Mouse (Mus musculus) T-helper 17 cell (primary cell): Measurements from ENCODE around the gene Ugt1a5.

Source experiments
- in situ Hi-C, 2 experiments: fragments of 300-600 bp; cut with MboI, MseI; formaldehyde crosslinking; loops; 1 replicate in 1 of 2; 2 replicates in 1 of 2; pipeline ENCODE4 v1.15.1; 2025; ENCODE audit warnings: high pct_unique_total_duplicates in 2 of 2

The Ugt1a5 gene

GRCm38 (mm10) chr1:88186325-88186935, 20.6 kb downstream of the Ugt1a5 start:
- in situ Hi-C loops: loop anchor here (25.0 kb wide), 8 partner anchors 426 to 1949 kb away; partner anchors contain the start of gene Arl4c (in 1 of the 2)

GRCm38 (mm10) chr1:88192136-88192535, 26.3 kb downstream of the Ugt1a5 start:
- in situ Hi-C loops: loop anchor here (5.0 to 25.0 kb wide), 9 partner anchors 130 to 1955 kb away; partner anchors contain the start of gene Arl4c (in 1 of the 2)

GRCm38 (mm10) chr1:88195687-88196086, 29.9 kb downstream of the Ugt1a5 start:
- in situ Hi-C loops: loop anchor here (25.0 kb wide), 8 partner anchors 417 to 1958 kb away; partner anchors contain the start of gene Arl4c (in 1 of the 2)

- in situ Hi-C loops: loop anchor here (25.0 kb wide), 8 partner anchors 415 to 1960 kb away; partner anchors contain the start of gene Arl4c (in 1 of the 2)
These were observed 31.6 kb downstream of the Ugt1a5 start for GRCm38 (mm10) chr1:88197443-88197842.

- in situ Hi-C loops: loop anchor here (5.0 to 25.0 kb wide), 11 partner anchors 117 to 1963 kb away; partner anchors contain the start of gene Arl4c (in 1 of the 2)
These were observed 34.2 kb downstream of the Ugt1a5 start for GRCm38 (mm10) chr1:88199996-88200395.

- in situ Hi-C loops: loop anchor here (5.0 to 10.0 kb wide), 3 partner anchors 117 to 706 kb away; no protein-coding TSS in a partner anchor
These were observed 34.6 kb downstream of the Ugt1a5 start, which contains the start of gene Ugt1a2 for GRCm38 (mm10) chr1:88200456-88200855. TSS of gene Ugt1a2 (plus strand) at chr1:88200601.

GRCm38 (mm10) chr1:88205294-88205922, 39.6 kb downstream of the Ugt1a5 start, which contains the start of gene Dnajb3:
TSS of gene Dnajb3 (minus strand) at chr1:88205782.
- in situ Hi-C loops: loop anchor here (10.0 kb wide), 2 partner anchors 139 to 711 kb away; no protein-coding TSS in a partner anchor

- in situ Hi-C loops: loop anchor here (10.0 kb wide), 2 partner anchors 138 to 712 kb away; no protein-coding TSS in a partner anchor
These were observed 41.1 kb downstream of the Ugt1a5 start for GRCm38 (mm10) chr1:88206843-88207479.

- in situ Hi-C loops: no loop called here
These were observed 46.0 kb downstream of the Ugt1a5 start, which contains the start of gene Ugt1a1 for GRCm38 (mm10) chr1:88211812-88212211. TSS of gene Ugt1a1 (plus strand) at chr1:88211959.

GRCm38 (mm10) chr1:88212341-88213045, 46.7 kb downstream of the Ugt1a5 start:
- in situ Hi-C loops: no loop called here

GRCm38 (mm10) chr1:88213061-88213460, 47.2 kb downstream of the Ugt1a5 start:
- in situ Hi-C loops: no loop called here

- in situ Hi-C loops: no loop called here
These were observed 48.1 kb downstream of the Ugt1a5 start for GRCm38 (mm10) chr1:88213766-88214461.

- in situ Hi-C loops: no loop called here
These were observed 48.7 kb downstream of the Ugt1a5 start for GRCm38 (mm10) chr1:88214462-88214952.

- in situ Hi-C loops: no loop called here
These were observed 49.9 kb downstream of the Ugt1a5 start for GRCm38 (mm10) chr1:88215466-88216380.

GRCm38 (mm10) chr1:88216551-88216950, 50.7 kb downstream of the Ugt1a5 start:
- in situ Hi-C loops: no loop called here

GRCm38 (mm10) chr1:88217144-88217543, 51.3 kb downstream of the Ugt1a5 start:
- in situ Hi-C loops: no loop called here

GRCm38 (mm10) chr1:88217576-88217975, 51.8 kb downstream of the Ugt1a5 start:
- in situ Hi-C loops: no loop called here

- in situ Hi-C loops: no loop called here
These were observed 52.2 kb downstream of the Ugt1a5 start for GRCm38 (mm10) chr1:88218051-88218450.

- in situ Hi-C loops: no loop called here
These were observed 52.8 kb downstream of the Ugt1a5 start for GRCm38 (mm10) chr1:88218591-88218990.
